Mouse (Mus musculus): Measurements from ENCODE around the gene Sugp1. TPM values are rescaled to one million over a fixed set of nuclear protein-coding genes. Genes with fewer than 3 reads are reported as not detected.
"Not testable (repeated sequence)": the region's sequence is repeated elsewhere in the genome, so short reads cannot be mapped to it uniquely, and the experiment has no call there.

Sugp1 gene
- polyA plus RNA-seq, 1 experiment: 34.5 TPM

DNA sequence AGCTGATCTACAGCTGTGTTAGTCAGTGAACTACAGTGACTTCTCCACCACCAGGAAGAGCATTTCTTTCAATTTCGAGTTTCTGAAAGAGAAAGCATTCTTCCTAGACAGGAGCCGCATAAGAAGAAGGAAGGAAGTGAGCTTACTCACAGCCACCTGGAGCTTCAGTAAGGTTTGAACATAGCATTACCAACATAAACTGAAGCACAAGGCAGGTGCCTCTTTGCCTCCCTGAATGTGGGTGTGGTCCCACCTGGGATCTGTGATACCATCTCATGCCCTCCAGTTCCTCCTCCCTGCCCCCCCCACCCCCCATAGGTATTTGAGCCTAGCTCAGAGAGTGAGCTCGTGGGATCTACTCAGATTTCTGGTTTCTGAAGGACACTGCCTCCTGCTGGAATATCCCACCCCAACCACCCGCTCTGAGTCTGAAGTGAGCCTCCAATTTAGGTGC lies 39.4 kb upstream of the Sugp1 start:
- H3K27ac ChIP-seq (ENCODE audit: insufficient read depth, low read length): no peak overlapping the region
- TF ChIP-seq POLR2A (IDR thresholded peaks at IDR 0.05; ENCODE audit: extremely low read depth, insufficient read depth, low read length): no peak
- no peak for TF ChIP-seq CTCF (IDR thresholded peaks at IDR 0.05; ENCODE audit: extremely low read depth, insufficient read depth, low read length)
- no peaks in the 10 kb centered on the region for H3K4me1 ChIP-seq (ENCODE audit: control insufficient read depth, insufficient read depth, low read length)
- no peak overlapping the region for H3K4me3 ChIP-seq (ENCODE audit: insufficient read depth, low read length)

DNA sequence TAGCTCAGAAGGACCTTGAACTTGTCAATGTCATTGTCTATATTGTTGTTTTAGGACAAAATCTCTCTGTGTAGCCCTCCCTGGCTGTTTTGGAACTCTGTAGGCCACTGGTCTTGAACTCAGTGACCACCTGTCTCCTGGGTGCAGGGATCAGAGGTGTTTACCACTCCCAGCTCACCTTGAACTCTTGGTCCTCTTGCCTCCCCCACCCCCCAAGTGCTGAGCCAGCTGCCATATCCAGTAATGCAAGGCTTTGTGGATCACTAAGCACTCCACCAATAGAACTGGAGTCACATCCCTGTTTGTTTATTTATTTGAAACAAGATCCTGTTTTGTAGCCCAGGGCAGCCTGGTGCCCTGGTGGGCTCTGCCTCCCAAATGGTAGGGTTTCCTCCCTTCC lies 38.3 kb upstream of the Sugp1 start:
- Histone ChIP-seq H3K4me1 (ENCODE audit: control insufficient read depth, insufficient read depth, low read length) (no peaks in the 10 kb centered on the region), H3K27ac (ENCODE audit: insufficient read depth, low read length) (no peak overlapping the region), H3K4me3 (ENCODE audit: insufficient read depth, low read length) (no peak overlapping the region)
- TF ChIP-seq POLR2A (IDR thresholded peaks at IDR 0.05; ENCODE audit: extremely low read depth, insufficient read depth, low read length) (no peak), CTCF (IDR thresholded peaks at IDR 0.05; ENCODE audit: extremely low read depth, insufficient read depth, low read length) (no peak)

DNA sequence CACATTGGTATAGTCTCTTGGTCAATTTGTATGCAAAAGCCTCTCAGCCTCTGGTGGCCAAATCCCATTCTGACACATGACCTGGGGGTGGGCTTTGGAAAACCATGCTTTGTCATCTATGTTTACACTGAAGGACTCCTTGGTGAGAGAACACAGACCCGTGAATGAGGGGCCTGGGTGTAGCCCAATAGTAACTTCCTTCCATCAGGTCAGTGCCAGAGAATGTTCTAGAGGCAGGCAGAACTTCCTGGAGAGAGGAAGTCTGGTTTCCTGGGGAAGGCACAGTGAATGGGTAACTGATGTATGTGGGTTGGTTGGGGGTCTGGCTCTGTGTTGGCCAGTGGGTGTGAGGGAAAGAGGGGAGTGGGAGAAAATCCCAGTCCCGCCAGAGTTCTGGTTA lies 37.4 kb upstream of the Sugp1 start:
- no peak overlapping the region for H3K27ac ChIP-seq (ENCODE audit: insufficient read depth, low read length)
- no peak overlapping the region for H3K4me3 ChIP-seq (ENCODE audit: insufficient read depth, low read length)
- no peaks in the 10 kb centered on the region for H3K4me1 ChIP-seq (ENCODE audit: control insufficient read depth, insufficient read depth, low read length)
- TF ChIP-seq POLR2A (IDR thresholded peaks at IDR 0.05; ENCODE audit: extremely low read depth, insufficient read depth, low read length) (no peak), CTCF (IDR thresholded peaks at IDR 0.05; ENCODE audit: extremely low read depth, insufficient read depth, low read length) (no peak)

DNA sequence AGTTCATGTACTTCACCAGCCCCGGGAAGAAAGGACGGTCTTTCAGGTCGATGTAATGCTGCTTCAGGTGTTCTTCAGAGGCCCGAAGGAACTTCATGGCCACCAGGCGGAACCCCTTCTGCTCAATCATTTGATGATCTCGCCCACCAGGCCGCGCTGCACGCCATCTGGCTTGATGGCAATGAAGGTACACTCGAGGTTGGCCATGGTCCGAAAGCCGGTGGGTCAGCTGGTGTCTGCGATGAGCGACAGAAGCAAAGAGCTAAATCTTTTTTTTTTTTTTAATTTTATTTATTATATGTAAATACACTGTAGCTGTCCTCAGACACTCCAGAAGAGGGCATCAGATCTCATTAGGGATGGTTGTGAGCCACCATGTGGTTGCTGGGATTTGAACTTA lies 31.8 kb upstream of the Sugp1 start:
- H3K4me3 ChIP-seq (ENCODE audit: insufficient read depth, low read length); H3K4me1 ChIP-seq (ENCODE audit: control insufficient read depth, insufficient read depth, low read length); H3K27ac ChIP-seq (ENCODE audit: insufficient read depth, low read length): not testable (repeated sequence)

DNA sequence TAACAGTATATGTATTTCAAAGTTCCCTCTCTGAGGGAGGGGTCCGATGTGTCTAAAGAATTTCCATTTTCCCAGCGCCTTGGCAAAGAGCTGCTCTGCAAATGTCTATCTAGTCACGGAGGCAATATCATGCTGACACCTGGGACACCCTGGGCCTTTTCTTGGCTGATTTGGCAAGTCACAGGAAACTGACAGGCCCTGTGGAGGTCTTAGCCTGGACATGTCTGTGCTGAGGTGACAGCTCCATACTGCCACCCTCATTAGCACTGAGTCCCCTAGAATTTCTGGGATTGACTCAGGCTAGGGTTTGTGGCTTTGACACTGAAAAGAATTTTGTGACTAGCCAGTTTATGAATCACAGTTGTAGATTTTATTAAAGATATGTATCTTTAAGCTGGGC lies 30.3 kb upstream of the Sugp1 start:
- TF ChIP-seq CTCF (IDR thresholded peaks at IDR 0.05; ENCODE audit: extremely low read depth, insufficient read depth, low read length) (no peak), POLR2A (IDR thresholded peaks at IDR 0.05; ENCODE audit: extremely low read depth, insufficient read depth, low read length) (no peak)
- Histone ChIP-seq H3K4me1 (ENCODE audit: control insufficient read depth, insufficient read depth, low read length) (no peaks in the 10 kb centered on the region), H3K27ac (ENCODE audit: insufficient read depth, low read length) (no peak overlapping the region), H3K4me3 (ENCODE audit: insufficient read depth, low read length) (no peak overlapping the region)

DNA sequence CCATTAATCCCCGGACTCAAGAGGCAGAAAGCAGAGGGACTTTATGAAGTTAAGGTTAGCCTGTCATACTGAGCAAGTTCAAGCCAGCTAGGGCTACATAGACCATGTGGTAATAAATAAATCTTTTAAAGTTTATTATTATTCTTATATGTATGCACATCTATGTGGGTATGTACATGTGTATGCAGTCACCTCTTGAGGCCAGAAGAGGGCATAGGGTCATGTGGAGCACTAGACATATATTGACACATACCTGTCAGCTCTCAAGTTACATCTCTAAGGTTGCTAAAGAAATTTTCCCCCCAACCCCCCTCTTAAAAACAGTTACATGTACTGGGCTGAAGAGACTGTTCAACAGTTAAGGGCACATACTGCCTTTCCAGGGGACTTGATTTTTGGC lies 29.9 kb upstream of the Sugp1 start:
- Histone ChIP-seq H3K27ac (ENCODE audit: insufficient read depth, low read length) (no peak overlapping the region), H3K4me3 (ENCODE audit: insufficient read depth, low read length) (no peak overlapping the region), H3K4me1 (ENCODE audit: control insufficient read depth, insufficient read depth, low read length) (no peaks in the 10 kb centered on the region)
- TF ChIP-seq POLR2A (IDR thresholded peaks at IDR 0.05; ENCODE audit: extremely low read depth, insufficient read depth, low read length): no peak
- no peak for TF ChIP-seq CTCF (IDR thresholded peaks at IDR 0.05; ENCODE audit: extremely low read depth, insufficient read depth, low read length)

DNA sequence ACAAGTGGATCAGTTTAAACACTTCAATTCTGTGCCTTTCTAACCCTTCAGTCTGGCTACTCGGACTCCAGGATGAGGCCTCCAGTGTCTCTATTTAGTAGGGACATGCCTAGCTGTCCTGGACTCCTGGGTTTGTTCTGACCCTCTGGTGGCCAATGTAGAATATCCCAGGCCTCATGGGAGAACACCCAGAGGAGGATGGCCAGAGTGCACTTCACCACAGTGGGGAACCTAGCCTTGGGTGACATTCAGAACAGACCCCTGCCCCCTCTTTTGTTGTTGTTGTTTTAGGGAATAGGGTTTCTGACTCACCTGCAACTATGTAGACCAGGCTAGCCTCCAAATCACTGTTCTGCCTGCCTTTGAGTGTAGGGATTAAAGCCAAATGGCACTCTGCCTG lies 27.6 kb upstream of the Sugp1 start:
- no peaks in the 10 kb centered on the region for H3K4me1 ChIP-seq (ENCODE audit: control insufficient read depth, insufficient read depth, low read length)
- TF ChIP-seq CTCF (IDR thresholded peaks at IDR 0.05; ENCODE audit: extremely low read depth, insufficient read depth, low read length) (no peak), POLR2A (IDR thresholded peaks at IDR 0.05; ENCODE audit: extremely low read depth, insufficient read depth, low read length) (no peak)
- no peak overlapping the region for H3K4me3 ChIP-seq (ENCODE audit: insufficient read depth, low read length)
- no peak overlapping the region for H3K27ac ChIP-seq (ENCODE audit: insufficient read depth, low read length)

DNA sequence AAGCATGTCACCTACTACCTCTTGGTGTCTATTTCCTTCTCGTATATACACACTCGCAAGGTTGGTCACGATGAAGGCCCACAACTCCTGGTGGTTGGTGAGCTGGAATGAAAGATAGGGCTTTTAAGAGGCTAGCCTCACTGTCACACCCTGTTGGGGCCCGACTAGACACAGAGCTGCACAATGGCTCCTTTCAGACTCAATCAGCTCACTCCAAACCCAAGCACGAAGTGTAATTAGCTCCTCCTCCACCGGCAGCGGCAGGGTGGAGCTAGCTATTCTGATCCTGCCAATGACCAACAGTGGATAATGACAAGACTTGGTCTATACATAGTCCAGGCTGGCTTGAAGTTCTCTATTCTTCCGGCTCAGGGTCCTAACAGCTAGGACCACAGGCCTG lies 19.0 kb upstream of the Sugp1 start:
- no peak for TF ChIP-seq POLR2A (IDR thresholded peaks at IDR 0.05; ENCODE audit: extremely low read depth, insufficient read depth, low read length)
- Histone ChIP-seq H3K27ac (ENCODE audit: insufficient read depth, low read length) (no peak overlapping the region), H3K4me1 (ENCODE audit: control insufficient read depth, insufficient read depth, low read length) (no peaks in the 10 kb centered on the region)

DNA sequence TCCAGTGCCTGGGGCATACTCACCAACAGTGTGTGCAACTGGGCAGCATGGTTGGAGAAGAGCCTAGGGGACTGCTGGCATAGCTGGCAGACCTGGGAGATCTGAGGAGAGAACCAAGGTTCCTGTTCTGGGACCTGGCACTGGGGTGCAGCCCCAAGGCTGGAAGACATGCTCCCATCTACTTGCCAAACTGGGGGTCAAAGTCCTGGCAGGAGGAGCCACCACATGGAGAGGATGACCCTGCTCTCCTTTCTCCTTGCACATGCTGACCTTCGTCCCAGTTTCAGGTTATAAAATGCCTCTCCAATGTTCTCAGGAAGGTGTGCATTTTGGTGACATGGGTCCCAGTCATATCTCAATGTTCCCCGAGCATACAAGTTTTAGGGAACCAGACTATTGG lies 16.5 kb upstream of the Sugp1 start:
- Histone ChIP-seq H3K4me3 (ENCODE audit: insufficient read depth, low read length) (no peak overlapping the region), H3K4me1 (ENCODE audit: control insufficient read depth, insufficient read depth, low read length) (no peaks in the 10 kb centered on the region)

More for the DNA sequence above, 19.0 kb upstream of the Sugp1 start:
- no peak overlapping the region for H3K4me3 ChIP-seq (ENCODE audit: insufficient read depth, low read length)

DNA sequence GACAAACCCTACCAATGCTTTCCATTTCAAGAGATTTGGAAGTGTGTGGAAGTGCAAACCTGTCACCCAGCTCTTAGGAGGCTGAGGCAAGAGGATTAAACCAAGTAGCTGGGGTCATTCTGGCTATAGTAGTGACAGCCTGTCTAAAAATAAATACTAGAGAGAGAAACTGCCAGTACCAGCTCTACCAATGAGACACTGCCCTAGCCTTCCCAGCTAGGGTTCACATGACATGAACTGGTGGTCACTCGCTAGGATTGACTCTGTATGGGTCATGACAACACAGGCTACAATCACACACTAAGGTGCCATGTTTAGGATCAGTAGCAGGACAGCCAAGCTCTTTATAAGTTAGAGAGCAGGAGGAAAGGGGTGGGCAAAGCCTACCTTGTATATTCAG lies 12.4 kb upstream of the Sugp1 start:
- Histone ChIP-seq H3K27ac (ENCODE audit: insufficient read depth, low read length) (no peak overlapping the region), H3K4me1 (ENCODE audit: control insufficient read depth, insufficient read depth, low read length) (no peaks in the 10 kb centered on the region), H3K4me3 (ENCODE audit: insufficient read depth, low read length) (no peak overlapping the region)
- TF ChIP-seq POLR2A (IDR thresholded peaks at IDR 0.05; ENCODE audit: extremely low read depth, insufficient read depth, low read length) (no peak), CTCF (IDR thresholded peaks at IDR 0.05; ENCODE audit: extremely low read depth, insufficient read depth, low read length) (no peak)

More for the DNA sequence above, 16.5 kb upstream of the Sugp1 start:
- TF ChIP-seq POLR2A (IDR thresholded peaks at IDR 0.05; ENCODE audit: extremely low read depth, insufficient read depth, low read length): no peak
- TF ChIP-seq CTCF (IDR thresholded peaks at IDR 0.05; ENCODE audit: extremely low read depth, insufficient read depth, low read length): no peak
- no peak overlapping the region for H3K27ac ChIP-seq (ENCODE audit: insufficient read depth, low read length)

DNA sequence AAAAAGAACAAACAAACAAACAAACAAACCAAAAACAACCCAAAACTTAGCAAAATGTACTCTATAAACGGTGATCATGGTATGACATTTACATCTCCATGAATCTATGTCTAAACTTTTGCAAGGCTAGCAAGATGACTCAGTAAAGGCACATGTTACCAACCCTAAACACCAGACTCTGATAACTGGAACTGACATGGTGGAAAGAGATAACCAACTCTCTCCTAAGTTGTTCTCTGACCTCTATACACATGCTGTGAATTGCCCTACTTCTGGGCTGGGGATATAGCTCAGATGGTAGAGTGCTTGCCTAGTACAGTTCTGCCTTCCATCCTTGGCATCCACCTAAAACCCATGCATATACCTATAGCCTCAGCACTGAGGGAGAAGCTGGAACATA lies 4.6 kb upstream of the Sugp1 start:
- Histone ChIP-seq H3K4me3 (ENCODE audit: insufficient read depth, low read length) (no peak overlapping the region), H3K4me1 (ENCODE audit: control insufficient read depth, insufficient read depth, low read length) (peaks cover 7% of the 10 kb centered on the region), H3K27ac (ENCODE audit: insufficient read depth, low read length) (no peak overlapping the region)
- TF ChIP-seq CTCF (IDR thresholded peaks at IDR 0.05; ENCODE audit: extremely low read depth, insufficient read depth, low read length) (no peak), POLR2A (IDR thresholded peaks at IDR 0.05; ENCODE audit: extremely low read depth, insufficient read depth, low read length) (no peak)
